Mouse (Mus musculus) myocyte (in vitro differentiated cells): Measurements from ENCODE around the gene Lrrc8c.

Source experiments
- CEBPB ChIP-seq: IDR thresholded peaks from 2 replicates; pipeline ENCODE4 v1.6.1; 2011; ENCODE audit warnings: mild to moderate bottlenecking, moderate library complexity; ENCODE audit not compliant: poor library complexity, insufficient read depth, severe bottlenecking
- E2F4 ChIP-seq: IDR thresholded peaks from one replicate; pipeline ENCODE4 v1.6.1; 2011; ENCODE audit warnings: mild to moderate bottlenecking, control low read depth, moderate library complexity; ENCODE audit not compliant: insufficient read depth
- MAX ChIP-seq: IDR thresholded peaks from one replicate; pipeline ENCODE4 v1.6.1; 2011; ENCODE audit warnings: low read depth, mild to moderate bottlenecking, control low read depth
- MYOD1 ChIP-seq, 3 experiments: IDR thresholded peaks; one replicate each; pipeline ENCODE4 v1.6.1; 2011; ENCODE audit warnings: control low read depth in 2 of 3, low read depth in 2 of 3, mild to moderate bottlenecking in 2 of 3, moderate library complexity in 1 of 3; ENCODE audit not compliant: insufficient read length in 2 of 3, control insufficient read depth in 1 of 3
- MYOG ChIP-seq, 3 experiments: IDR thresholded peaks; one replicate each; pipeline ENCODE4 v1.6.1; 2011; ENCODE audit warnings: control low read depth in 2 of 3, low read depth in 2 of 3, mild to moderate bottlenecking in 2 of 3; ENCODE audit not compliant: insufficient read length in 2 of 3, control insufficient read depth in 1 of 3, insufficient read depth in 1 of 3
- POLR2A ChIP-seq: IDR thresholded peaks from one replicate; pipeline ENCODE4 v1.6.1; 2011; ENCODE audit warnings: low read depth, mild to moderate bottlenecking, control low read depth, moderate library complexity; ENCODE audit not compliant: insufficient read length
- POLR2AphosphoS2 ChIP-seq: IDR thresholded peaks from one replicate; pipeline ENCODE4 v1.6.1; 2011; ENCODE audit warnings: low read depth, control low read depth; ENCODE audit not compliant: insufficient read length
- SRF ChIP-seq: IDR thresholded peaks from one replicate; pipeline ENCODE4 v1.6.1; 2011; ENCODE audit warnings: low read depth; ENCODE audit not compliant: control insufficient read depth, insufficient read length
- TCF12 ChIP-seq: IDR thresholded peaks from one replicate; pipeline ENCODE4 v1.6.1; 2011; ENCODE audit warnings: mild to moderate bottlenecking, control low read depth; ENCODE audit not compliant: poor library complexity, insufficient read depth, severe bottlenecking
- TCF3 ChIP-seq: IDR thresholded peaks from one replicate; pipeline ENCODE4 v1.6.1; 2011; ENCODE audit warnings: low read depth, control low read depth; ENCODE audit not compliant: insufficient read length
- USF1 ChIP-seq: IDR thresholded peaks from one replicate; pipeline ENCODE4 v1.6.1; 2011; ENCODE audit warnings: low read depth, mild to moderate bottlenecking, control low read depth, moderate library complexity

- TF ChIP-seq MYOD1 (IDR thresholded peaks at IDR 0.05; ENCODE audit: control insufficient read depth in 1 of 3, insufficient read length in 2 of 3, low read depth in 2 of 3), result no peak
- no peak for TF ChIP-seq USF1
- no peak for TF ChIP-seq POLR2A
- TF ChIP-seq POLR2AphosphoS2, result no peak
- TF ChIP-seq TCF12, result no peak
- TF ChIP-seq E2F4, result no peak
- no peak for TF ChIP-seq MAX
- no peak for TF ChIP-seq MYOG (IDR thresholded peaks at IDR 0.05; ENCODE audit: control insufficient read depth in 1 of 3, insufficient read depth in 1 of 3, insufficient read length in 2 of 3, low read depth in 2 of 3)
- TF ChIP-seq CEBPB, result no peak
- TF ChIP-seq SRF, result no peak
- TF ChIP-seq TCF3, result no peak
Observed at GRCm38 (mm10) chr5:105593630-105594029, 74.4 kb downstream of the Lrrc8c start.
